Mouse (Mus musculus): ENCODE results near the gene Jmy.

Jmy gene

DNA sequence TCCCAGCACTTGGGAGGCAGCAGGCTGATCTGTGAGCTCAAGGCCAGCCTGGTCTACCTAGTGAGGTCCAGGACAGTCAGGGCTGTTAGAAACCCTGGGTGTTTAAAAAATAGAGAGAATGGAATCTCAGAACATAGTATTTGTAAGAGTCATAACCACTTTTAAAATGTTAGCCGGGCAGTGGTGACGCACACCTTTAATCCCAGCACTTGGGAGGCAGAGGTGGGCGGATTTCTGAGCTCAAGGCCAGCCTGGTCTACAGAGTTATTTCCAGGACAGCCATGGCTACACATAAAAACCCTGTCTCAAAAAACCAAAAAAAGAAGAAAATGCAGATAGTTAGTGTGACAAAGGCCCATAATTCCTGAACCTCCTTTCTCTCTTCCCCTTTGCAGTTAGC is 15.3 kb downstream of the Jmy start:
- ChIA-PET POLR2A (interaction anchor here in 2 of 4 experiments (0.5 to 1.3 kb wide), 4 partner anchors 10 to 1602 kb away, joined by 3 to 5 read pairs (median 3); no protein-coding TSS in a partner anchor), CTCF (no interaction called here)

DNA sequence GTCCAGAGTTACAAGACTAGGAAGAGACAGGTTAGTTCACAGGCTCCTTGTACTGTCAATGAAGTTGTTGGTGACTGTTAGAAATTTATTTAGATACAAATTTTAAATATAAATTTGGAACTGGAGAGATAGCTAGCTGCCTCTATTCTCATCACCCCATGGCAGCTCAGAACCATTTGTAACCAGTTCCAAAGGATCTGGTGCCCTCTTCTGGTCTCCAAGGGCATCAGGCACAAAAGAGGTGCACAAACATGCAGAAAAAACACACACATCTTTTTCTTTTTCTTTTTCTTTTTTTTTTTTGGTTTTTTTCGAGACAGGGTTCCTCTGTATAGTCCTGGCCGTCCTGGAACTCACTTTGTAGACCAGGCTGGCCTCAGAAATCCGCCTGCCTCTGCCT is 18.5 kb downstream of the Jmy start:
- POLR2A ChIA-PET, result interaction anchor here in 1 of 4 experiments (0.7 kb wide), 1 partner anchor 14 kb away, joined by 3 read pairs; no protein-coding TSS in a partner anchor

DNA sequence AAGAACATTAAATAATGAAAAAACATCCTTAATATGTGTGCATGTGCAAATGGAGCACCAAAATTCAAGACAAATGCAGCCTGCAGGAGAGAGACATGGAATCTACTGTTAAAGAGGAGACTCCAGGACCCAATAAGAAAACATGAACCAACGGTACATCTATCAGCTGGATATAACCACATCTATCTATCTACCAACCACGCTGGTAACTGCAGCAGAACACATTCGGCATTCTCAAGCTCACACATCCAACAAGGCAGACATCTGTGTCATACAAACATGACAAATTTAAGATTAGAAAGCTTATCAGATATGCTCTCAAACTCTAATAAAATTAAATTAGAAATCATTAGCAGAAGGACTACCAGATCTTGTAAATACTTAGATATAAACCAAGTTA is 21.3 kb downstream of the Jmy start:
- ChIA-PET POLR2A (interaction anchor here in 1 of 4 experiments (0.9 to 1.4 kb wide), 2 partner anchors 16 to 333 kb away, joined by 3 read pairs; partner anchors contain the start of gene Cmya5), CTCF (no interaction called here)

More for the DNA sequence above, 18.5 kb downstream of the Jmy start:
- CTCF ChIA-PET, result interaction anchor here in 3 of 4 experiments (0.6 to 1.1 kb wide), 5 partner anchors 147 to 497 kb away, joined by 3 to 4 read pairs (median 3); no protein-coding TSS in a partner anchor

DNA sequence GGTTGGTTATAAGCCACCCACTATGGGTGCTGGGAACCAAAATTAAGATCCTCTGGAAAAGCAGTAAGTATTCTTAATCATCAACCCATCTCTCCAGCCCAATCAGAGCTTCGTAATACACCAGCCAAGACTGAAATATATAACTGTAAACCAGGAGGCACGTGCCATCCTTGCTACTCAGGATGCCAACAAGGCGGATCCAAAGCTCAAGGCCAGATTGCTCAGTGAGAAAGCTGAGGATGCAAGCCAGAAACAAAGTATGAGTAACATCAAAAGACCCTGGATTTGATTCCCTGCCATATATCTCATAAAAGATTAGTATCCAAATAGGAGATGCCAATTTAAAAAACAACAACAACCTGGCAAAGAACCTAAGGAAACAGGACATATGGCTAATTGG is 31.3 kb downstream of the Jmy start:
- ChIA-PET CTCF (no interaction called here), POLR2A (no interaction called here)

DNA sequence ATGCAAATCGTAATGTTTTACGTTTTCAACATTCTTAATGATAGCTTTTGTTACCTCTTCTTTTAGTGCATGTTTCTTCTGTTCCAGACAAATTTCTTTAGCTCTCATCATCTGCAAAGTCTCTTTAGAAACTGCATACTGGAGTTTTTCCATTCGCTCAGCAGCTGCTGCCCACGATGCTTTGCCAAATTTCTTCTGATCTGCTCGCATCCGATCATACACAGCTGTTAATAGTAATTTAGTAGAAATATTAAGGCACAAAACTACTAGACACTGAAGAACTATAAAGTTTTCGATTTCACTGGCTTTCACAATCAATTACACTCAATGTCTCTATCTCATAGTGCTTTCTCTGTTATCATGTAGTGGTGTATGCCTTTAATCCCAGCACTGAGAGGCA is 40.0 kb downstream of the Jmy start:
- ChIA-PET POLR2A (no interaction called here), CTCF (no interaction called here)

DNA sequence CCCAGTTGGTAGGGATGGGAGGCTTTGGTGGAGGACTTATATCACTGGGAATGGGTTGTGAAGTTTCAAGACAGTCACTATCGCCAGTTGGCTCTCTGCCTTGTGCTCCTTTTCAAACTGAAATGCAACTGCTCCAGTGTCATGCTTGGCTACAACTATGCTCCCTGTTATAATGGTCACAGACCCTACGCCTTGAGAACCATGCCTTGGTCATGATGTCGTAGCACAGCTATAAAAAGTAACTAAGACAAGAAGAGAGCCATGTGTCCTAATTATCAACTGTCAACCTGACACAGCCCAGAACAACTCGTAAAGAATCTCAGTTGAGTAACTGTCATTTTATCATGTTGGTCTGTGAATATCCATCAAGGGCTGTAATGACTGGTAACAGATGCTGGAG is 41.0 kb downstream of the Jmy start:
- ChIA-PET POLR2A (interaction anchor here in 1 of 4 experiments (0.6 kb wide), 1 partner anchor 331 kb away, joined by 3 read pairs; no protein-coding TSS in a partner anchor), CTCF (no interaction called here)

DNA sequence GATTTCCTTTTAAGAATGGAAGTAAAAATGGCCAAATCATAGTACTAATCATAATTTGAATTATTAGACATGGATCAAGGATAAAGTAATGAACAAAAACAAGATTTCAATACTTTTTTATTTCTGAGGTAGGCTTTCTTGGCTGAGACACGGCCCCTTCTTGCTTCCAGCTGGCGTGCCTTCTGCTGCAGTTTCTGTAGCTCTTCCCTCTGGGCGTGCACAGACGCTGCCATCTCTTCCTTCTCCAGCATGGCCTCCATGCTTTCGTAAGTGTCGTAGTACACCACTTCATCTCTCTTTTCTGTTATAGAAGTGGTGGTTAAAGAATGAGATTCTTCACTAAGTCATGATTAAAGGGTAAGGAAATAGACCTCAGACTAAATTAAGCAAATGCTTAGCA is 46.3 kb downstream of the Jmy start:
- ChIA-PET POLR2A (no interaction called here), CTCF (no interaction called here)

DNA sequence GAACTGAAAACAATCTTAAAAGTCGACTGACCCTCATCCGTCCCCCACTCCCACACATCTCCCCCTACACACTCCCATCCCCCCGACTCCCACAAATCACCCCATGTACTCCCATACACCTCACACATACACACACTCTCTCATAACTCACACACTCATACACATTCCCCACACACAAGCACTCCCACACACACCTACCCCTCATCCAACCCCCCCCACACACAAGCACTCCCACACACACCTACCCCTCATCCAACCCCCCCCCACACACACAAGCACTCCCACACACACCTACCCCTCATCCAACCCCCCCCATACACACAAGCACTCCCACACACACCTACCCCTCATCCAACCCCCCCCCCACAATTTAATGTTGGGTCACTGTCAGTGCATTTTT is 59.4 kb downstream of the Jmy start:
- POLR2A ChIA-PET, result no interaction called here
- CTCF ChIA-PET, result interaction anchor here in 2 of 4 experiments (0.5 to 0.6 kb wide), 2 partner anchors 173 to 280 kb away, joined by 3 read pairs; no protein-coding TSS in a partner anchor

DNA sequence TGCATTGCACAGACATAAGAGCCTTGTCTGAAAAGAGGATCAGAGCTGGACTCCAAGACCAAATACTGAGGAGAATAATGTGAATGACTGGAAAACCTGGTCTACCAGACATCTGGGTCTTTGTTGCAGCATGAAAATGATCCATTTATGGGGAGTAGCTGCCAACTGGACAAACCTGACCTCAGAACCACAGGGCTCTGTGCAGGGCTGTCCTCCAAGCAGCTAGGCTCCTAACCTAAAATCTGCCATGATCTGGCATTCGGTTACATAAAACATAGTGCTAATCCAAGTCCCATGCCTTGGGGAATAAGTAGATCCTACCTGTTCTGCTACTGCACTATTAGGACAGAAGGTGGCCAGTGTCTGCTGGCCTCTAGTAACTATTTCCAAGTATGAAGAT is 70.4 kb downstream of the Jmy start:
- ChIA-PET POLR2A (no interaction called here), CTCF (no interaction called here)

DNA sequence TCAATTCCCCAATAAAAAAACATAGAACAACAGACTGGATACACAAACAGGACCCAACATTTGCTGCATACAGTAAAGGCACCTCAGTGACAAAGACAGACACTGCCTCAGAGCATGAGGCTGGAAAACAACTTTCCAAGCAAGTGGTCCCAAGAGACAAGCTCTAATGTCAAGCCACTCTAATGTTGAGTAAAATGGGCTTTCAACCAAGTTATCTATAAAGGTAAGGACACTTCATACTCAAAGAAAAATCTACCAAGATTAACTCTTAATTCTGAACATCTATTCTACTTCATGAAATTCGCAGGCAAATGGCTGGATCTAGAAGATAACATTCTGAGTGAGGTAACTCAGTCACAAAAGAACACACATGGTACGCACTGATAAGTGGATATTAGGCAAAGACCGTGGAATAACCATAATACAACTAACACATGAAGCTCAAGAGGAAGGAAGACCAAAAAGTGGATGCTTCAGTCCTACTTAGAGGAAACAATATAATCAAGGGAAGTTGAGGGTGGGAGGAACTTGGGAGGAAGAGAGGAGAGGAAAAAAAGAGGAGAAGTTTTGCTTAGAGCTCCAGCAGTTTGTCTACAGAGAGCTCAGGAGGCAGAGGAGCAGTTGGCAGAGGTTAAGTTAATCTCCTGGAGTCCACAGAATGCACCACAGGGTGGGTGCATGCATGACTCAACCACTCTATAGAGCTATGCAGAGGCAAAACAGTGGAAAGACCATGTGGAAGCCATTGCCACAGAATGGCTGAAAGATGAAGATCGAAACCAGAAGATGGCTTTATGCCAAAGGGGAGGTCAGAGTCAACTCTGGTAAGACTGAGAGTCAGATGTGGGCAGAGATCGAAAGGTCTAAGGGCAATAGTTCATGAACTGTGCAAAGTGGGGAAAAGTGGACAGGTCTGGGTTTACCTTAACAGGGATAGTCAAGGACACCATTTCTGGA is 71.4 kb downstream of the Jmy start:
- POLR2A ChIA-PET, result no interaction called here
- CTCF ChIA-PET, result no interaction called here

DNA sequence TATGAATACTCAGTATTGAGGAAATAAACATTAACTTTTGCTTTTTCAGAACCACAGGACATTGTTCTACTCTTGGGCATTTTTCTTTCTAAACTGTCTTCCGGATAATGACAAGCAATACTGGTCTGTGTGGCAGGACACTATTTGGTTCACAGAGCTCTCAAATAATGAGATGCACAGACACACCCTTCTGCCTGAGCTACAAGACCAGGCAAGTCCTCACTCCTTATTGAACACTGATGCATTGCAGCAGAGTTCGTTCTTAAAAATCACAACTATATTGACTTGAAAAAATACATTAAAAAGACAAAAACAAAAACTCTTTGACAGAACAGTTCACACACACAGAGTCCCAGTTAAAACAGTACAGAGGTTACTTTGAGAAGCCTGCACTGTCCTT is 76.4 kb downstream of the Jmy start:
- POLR2A ChIA-PET, result no interaction called here
- CTCF ChIA-PET, result interaction anchor here in 1 of 4 experiments (0.7 kb wide), 1 partner anchor 12 kb away, joined by 3 read pairs; no protein-coding TSS in a partner anchor

DNA sequence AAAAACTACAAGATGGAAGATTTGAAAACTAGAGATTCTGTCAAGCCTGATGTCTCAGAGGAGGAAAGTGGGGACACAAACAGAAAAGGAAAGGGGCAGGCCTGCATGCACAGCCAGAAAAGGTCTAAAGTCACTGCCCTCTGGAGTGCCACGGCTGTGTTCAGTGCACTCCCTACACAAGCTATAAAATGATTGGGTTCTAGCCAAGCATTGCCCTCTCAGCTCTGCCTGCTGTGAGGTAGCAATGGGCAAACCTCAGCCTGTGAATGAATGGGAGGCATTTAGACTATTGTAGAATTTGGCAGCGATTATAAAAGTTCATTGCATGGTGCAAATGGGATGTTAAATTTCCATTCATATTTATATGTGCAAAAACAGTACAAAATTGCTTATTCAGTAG is 79.8 kb downstream of the Jmy start:
- ChIA-PET CTCF (no interaction called here), POLR2A (no interaction called here)

DNA sequence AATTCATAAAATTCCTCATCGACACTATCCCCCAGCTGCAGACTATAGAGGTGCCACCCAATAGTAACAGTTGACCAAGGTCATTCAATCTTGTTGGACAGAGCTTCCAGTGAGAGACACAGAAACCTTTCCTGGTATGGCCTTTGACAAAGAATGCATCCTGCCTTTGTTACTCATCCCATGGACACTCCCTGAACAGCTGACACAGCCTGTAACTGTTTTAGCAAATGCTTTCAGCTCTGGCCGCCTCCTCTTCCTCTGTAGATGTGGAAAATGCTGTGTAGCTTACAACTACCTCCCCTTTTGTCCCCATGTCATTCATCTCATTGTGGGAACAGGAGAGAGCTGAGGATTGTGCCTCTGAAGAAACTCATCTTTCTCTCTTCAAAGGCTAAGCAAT is 81.3 kb downstream of the Jmy start:
- CTCF ChIA-PET, result no interaction called here
- POLR2A ChIA-PET, result interaction anchor here in 2 of 4 experiments (0.6 to 0.8 kb wide), 2 partner anchors 114 to 1145 kb away, joined by 3 read pairs; no protein-coding TSS in a partner anchor

DNA sequence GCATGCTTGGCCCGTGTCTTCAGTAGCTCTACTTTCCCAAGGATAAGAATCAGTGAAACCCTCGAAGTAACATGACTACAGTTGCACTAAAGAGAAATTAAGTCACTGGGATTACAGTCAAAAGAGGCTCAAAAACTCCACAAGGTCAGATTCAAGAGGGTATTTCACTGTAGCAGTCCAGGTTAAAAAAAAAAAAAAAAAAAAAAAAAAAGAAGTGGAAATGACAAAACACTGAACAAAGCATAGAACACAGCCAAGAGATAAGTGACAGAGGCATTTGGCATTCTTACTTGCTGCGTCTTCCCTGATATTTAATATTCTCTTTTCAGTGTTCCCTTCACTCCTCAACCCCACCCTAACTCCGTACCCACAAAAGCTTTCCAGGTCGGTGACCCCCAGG is 84.6 kb downstream of the Jmy start:
- POLR2A ChIA-PET, result no interaction called here
- CTCF ChIA-PET, result no interaction called here

DNA sequence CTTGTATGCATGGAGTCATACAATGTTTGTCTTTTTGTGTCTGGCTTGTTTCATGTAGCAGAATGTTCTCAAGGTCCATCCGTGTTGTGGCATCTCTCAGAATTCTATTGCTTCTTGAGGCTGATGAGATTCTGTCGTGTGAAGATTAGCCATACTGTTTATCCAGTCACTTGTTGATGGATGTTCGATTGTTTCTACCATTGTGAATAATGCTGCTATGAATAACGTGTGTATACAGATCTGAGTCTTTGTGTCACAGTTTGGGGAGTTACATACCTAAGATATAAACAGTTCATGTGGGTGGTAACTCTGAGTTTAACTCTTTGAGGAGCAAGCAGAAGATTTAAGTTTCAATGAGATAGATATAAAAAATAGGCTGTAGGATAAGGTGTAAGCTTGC is 89.3 kb downstream of the Jmy start:
- ChIA-PET CTCF (no interaction called here), POLR2A (no interaction called here)

DNA sequence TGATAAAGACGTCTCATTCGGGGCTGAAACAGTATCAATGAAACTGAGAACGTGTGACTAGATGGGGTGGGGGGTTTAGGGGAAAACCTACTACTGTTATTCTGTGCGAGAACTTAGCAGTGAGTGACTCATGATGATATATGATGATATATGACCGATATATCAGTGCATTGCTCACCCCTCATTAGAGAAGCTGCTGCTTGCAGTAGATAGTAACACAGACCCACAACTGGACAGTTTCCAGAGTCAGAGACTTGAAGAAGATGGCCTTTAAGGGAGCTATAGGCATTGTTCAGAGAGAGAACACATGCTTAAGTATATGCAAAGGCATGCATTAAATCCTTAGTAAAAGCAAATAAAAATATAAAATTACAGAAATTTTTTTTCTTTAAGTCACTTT is 92.8 kb downstream of the Jmy start:
- CTCF ChIA-PET, result no interaction called here
- POLR2A ChIA-PET, result no interaction called here

DNA sequence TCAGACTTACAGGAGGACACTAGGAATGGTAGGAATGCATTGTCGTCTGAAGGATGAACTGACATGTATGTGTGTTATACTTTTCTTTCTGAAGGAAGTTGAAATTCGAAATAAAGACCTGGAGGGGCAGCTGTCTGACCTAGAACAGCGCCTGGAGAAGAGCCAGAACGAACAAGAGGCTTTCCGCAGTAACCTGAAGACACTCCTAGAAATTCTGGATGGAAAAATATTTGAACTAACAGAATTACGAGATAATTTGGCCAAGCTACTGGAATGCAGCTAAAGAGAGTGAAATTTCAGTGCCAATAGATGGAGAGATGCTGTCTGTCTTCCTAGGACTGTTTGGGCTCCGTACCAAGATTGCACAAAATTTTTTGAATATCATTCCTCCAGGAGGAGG is 97.7 kb downstream of the Jmy start:
- CTCF ChIA-PET, result no interaction called here
- POLR2A ChIA-PET, result no interaction called here

DNA sequence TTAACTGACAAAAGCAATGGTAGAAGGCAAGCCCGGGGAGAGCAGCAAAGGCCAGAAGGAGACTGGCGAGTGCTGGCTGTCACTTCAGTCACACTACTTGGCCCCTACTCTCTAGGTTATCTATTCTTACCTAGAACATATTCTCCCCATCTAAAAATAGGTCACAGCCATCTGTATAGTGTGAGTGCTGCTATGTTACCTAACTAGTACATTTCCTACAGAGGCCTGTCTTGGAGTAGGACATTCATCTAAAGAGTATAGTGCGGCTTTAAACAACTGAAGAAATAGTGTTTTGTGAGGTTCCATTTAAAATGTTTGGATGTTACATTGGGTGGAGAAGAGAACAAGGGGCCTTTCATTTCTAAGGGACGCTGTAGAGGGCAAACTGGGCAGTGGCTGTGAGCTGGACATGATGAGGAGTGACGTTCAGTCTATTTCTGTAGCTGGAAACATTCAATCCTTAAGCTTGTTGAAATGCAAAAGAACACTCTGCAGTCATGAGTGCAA is 99.8 kb downstream of the Jmy start:
- CTCF ChIA-PET, result no interaction called here
- POLR2A ChIA-PET, result no interaction called here

DNA sequence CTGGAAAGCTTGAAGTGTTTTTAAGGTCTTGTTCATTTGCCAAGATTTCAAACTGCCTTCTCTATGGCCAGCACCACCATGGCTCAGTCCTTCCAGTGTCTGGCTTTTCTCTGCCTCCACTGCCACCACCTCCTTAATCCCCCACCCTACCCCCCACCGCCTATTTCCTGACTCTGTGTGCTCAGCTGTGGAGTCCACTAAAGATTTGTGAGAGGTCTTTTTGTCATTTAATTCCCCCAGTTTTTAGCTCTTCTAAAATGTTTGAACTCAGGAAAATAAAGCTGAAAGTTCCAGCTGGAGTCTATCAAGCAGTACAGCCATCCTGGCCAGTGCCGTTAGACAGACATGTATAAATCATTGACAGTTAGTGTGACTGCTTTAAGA is 110.4 kb downstream of the Jmy start:
- CTCF ChIA-PET, result interaction anchor here in 1 of 4 experiments (0.7 kb wide), 1 partner anchor 298 kb away, joined by 3 read pairs; no protein-coding TSS in a partner anchor
- POLR2A ChIA-PET, result interaction anchor here in 2 of 4 experiments (0.6 to 1.2 kb wide), 4 partner anchors 15 to 600 kb away, joined by 3 to 4 read pairs (median 4); partner anchors contain the start of gene Mtx3 (in 1 of the 2)

DNA sequence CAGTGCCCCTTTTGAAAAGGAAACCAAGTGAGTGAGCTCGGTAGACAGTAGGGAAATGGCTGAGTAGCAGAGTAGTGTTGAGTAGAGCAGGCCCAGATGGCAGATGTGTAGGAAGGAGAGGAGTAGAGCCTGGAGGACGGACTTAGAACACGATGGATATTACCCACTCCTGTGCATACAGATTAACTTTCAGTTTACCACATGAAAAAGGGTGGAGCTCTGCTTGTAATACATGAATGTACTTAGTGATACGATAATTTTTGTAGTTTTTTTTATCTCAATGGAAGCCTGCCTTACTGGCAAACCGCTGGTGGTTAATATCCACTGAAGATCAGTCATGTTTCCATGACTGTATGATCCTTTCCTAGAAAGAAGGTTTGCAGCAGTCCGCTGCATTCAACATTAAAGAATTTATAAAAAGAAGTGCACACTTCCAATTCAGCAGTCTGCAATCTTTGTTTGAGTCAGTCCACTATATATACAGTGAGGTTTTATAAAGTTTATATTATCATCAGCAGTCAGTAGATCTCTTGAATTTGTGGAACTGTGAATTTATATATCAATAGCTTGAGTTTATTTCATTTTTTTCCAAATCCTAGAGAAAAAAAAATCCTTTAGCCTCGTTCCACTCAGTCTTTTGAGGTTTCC is 110.9 kb downstream of the Jmy start:
- POLR2A ChIA-PET, result interaction anchor here in 2 of 4 experiments (0.6 to 1.2 kb wide), 4 partner anchors 14 to 600 kb away, joined by 3 to 4 read pairs (median 4); partner anchors contain the start of gene Mtx3 (in 1 of the 2)
- CTCF ChIA-PET, result interaction anchor here in 1 of 4 experiments (0.7 kb wide), 1 partner anchor 299 kb away, joined by 3 read pairs; no protein-coding TSS in a partner anchor

Measured in embryonic stem cell, embryonic (primary cell).